Comparison of ENCODE assay signal across 24 mouse cellular contexts in genomic region chr17:14303722-14304121, GRCm38 (mm10). TPM values are rescaled to one million over a fixed set of nuclear protein-coding genes. Genes with fewer than 3 reads are reported as not detected.
A peak's percentile ranks its signal among the peaks of the same experiment; 100 is the strongest.
DNase-seq lines count a peak whose midpoint lies in the region; ATAC-seq and TF ChIP-seq lines count a peak whose summit lies in the region.
"Had no signal": no experiment of that assay in that cellular context is flagged by ENCODE, and none has a peak within 500 bp of the region (broad histone marks: within the 10 kb centered on the region; RNA-seq: fewer than 3 reads in every experiment).

No protein-coding gene starts in this region.

- no peak for DNase-seq in kidney, adult 2 months
- no peak for DNase-seq in kidney, postnatal 10 days
- DNase-seq in lung, embryonic 14.5 days, result no peak
- no peak for DNase-seq in lung, postnatal 36 days
- DNase-seq in ZHBTc4 (ENCODE audit: low read depth, low spot score) (peak; percentile 70), MN1 (ENCODE audit: low spot score) (no peak)
- DNase-seq: adrenal gland, postnatal 14 days; cerebellum, adult 18-20 months; cerebellum, postnatal 25 days; embryo, embryonic 11 days; kidney, adult 11 months; kidney, postnatal 25 days; retina, postnatal 1 day; right cerebral cortex, postnatal 4 days; thymus, postnatal 36 days had no signal

- no peak for TF ChIP-seq POLR2A in kidney, adult 2 months (IDR thresholded peaks at IDR 0.05; ENCODE audit: low read depth, low read length)
- TF ChIP-seq POLR2A in ES-Bruce4 (IDR thresholded peaks at IDR 0.05; ENCODE audit: insufficient read depth, low read length), result no peak

- no peak for TF ChIP-seq EP300 in ES-Bruce4 (IDR thresholded peaks at IDR 0.05; ENCODE audit: insufficient read depth, low read depth, low read length)

- peaks cover 3% of the 10 kb centered on the region; the same call in 1 of the 2 replicates for H3K9me3 ChIP-seq in lung, embryonic 14.5 days (ENCODE audit: low read depth, low read length)
- no peaks in the 10 kb centered on the region for H3K9me3 ChIP-seq in ES-Bruce4 (replicated peaks; ENCODE audit: control insufficient read depth, insufficient read depth, low read length, poor library complexity, severe bottlenecking)
- H3K9me3 ChIP-seq: limb, embryonic 10.5 days; liver, embryonic 15.5 days; midbrain, embryonic 10.5 days had no signal

- ATAC-seq in lung, embryonic 14.5 days (ENCODE audit: insufficient read depth), result no peak
- no peak for ATAC-seq in cerebellum, adult (ENCODE audit: insufficient number of reproducible peaks, low FRiP score, low TSS enrichment)
- ATAC-seq: forebrain, embryonic 15.5 days had no signal

- H3K4me2 ChIP-seq in lung, embryonic 14.5 days, result no peak overlapping the region
- H3K4me2 ChIP-seq: forebrain, embryonic 15.5 days; heart, embryonic 13.5 days; hindbrain, embryonic 14.5 days; liver, embryonic 15.5 days had no signal

- H3K27ac ChIP-seq in kidney, adult 2 months (ENCODE audit: insufficient read depth, low read depth, low read length), result no peak overlapping the region
- H3K27ac ChIP-seq in lung, embryonic 14.5 days (ENCODE audit: low read depth), result no peak overlapping the region
- H3K27ac ChIP-seq in ES-Bruce4 (ENCODE audit: insufficient read depth, low read length), result no peak overlapping the region
- H3K27ac ChIP-seq: forebrain, embryonic 15.5 days; heart, embryonic 13.5 days; hindbrain, embryonic 14.5 days; limb, embryonic 10.5 days; liver, embryonic 15.5 days; macrophage; midbrain, embryonic 10.5 days had no signal

- no peaks in the 10 kb centered on the region for H3K4me1 ChIP-seq in kidney, adult 2 months (ENCODE audit: control insufficient read depth, insufficient read depth, low read length)
- no peaks in the 10 kb centered on the region for H3K4me1 ChIP-seq in lung, embryonic 14.5 days (ENCODE audit: insufficient read depth)
- H3K4me1 ChIP-seq in ES-Bruce4 (ENCODE audit: control insufficient read depth, insufficient read depth, low read length), result peaks cover 3% of the 10 kb centered on the region
- H3K4me1 ChIP-seq: heart, embryonic 13.5 days; liver, embryonic 15.5 days had no signal

- H3K36me3 ChIP-seq in kidney, adult 2 months (ENCODE audit: control insufficient read depth, insufficient read depth, low read length), result no peaks in the 10 kb centered on the region
- H3K36me3 ChIP-seq in lung, embryonic 14.5 days (ENCODE audit: insufficient read depth), result no peaks in the 10 kb centered on the region
- H3K36me3 ChIP-seq in ES-Bruce4 (ENCODE audit: control insufficient read depth, insufficient read depth, low read length, poor library complexity, severe bottlenecking), result no peaks in the 10 kb centered on the region
- H3K36me3 ChIP-seq: forebrain, embryonic 15.5 days; heart, embryonic 13.5 days; limb, embryonic 10.5 days; liver, embryonic 15.5 days; midbrain, embryonic 10.5 days had no signal

- H3K27me3 ChIP-seq in kidney, adult 2 months (replicated peaks; ENCODE audit: control insufficient read depth, insufficient read depth, low read length), result no peaks in the 10 kb centered on the region
- no peaks in the 10 kb centered on the region for H3K27me3 ChIP-seq in lung, embryonic 14.5 days (ENCODE audit: insufficient read depth, low read length)
- no peaks in the 10 kb centered on the region for H3K27me3 ChIP-seq in ES-Bruce4 (ENCODE audit: control insufficient read depth, insufficient read depth, low read length, poor library complexity, severe bottlenecking)
- H3K27me3 ChIP-seq: forebrain, embryonic 15.5 days; liver, embryonic 15.5 days had no signal

- H3K9ac ChIP-seq in lung, embryonic 14.5 days, result no peak overlapping the region
- H3K9ac ChIP-seq in ES-Bruce4 (ENCODE audit: low read depth, poor library complexity, severe bottlenecking), result no peak overlapping the region
- H3K9ac ChIP-seq: forebrain, embryonic 15.5 days; heart, embryonic 13.5 days; hindbrain, embryonic 14.5 days; liver, embryonic 15.5 days had no signal

- TF ChIP-seq CTCF in kidney, adult 2 months (conservative IDR thresholded peaks at IDR 0.05; ENCODE audit: insufficient read depth, insufficient read length, low read depth, low read length), result peak; percentile 17; the same call in 1 of the 2 replicates
- TF ChIP-seq CTCF in lung, embryonic 14.5 days (IDR thresholded peaks at IDR 0.05; ENCODE audit: low read depth), result peak; percentile 45
- TF ChIP-seq CTCF in ES-Bruce4 (IDR thresholded peaks at IDR 0.05; ENCODE audit: low read depth, low read length), result peak; percentile 65

- no peak overlapping the region for H3K4me3 ChIP-seq in kidney, adult 2 months (ENCODE audit: insufficient read depth, low read depth, low read length)
- no peak overlapping the region for H3K4me3 ChIP-seq in lung, embryonic 14.5 days (ENCODE audit: low read depth, low read length)
- no peak overlapping the region for H3K4me3 ChIP-seq in ES-Bruce4 (ENCODE audit: low read depth, low read length)
- H3K4me3 ChIP-seq: forebrain, embryonic 15.5 days; heart, embryonic 13.5 days; limb, embryonic 10.5 days; liver, embryonic 15.5 days; midbrain, embryonic 10.5 days had no signal

- WGBS in kidney, adult 2 months, result 98% methylated on average over 6 of the region's 6 CpGs
- WGBS in lung, embryonic 14.5 days, result 97% methylated on average over 6 of the region's 6 CpGs

RNA-seq across cellular contexts. Expression of gene Smoc2, which starts 24.4 kb away (rescaled TPM):
- 33.4 and 40.2 TPM in 2 replicates for polyA plus RNA-seq in kidney, adult 2 months (2012; rRNA removed)
- polyA plus RNA-seq in lung, embryonic 14.5 days (2014; fragmentation: Nextera tagmentation; extraction: Ambion mirVana), result 78.5 and 92.5 TPM in 2 replicates
- 0.55 and 1.2 TPM in 2 replicates for polyA plus RNA-seq in ES-Bruce4 (2011; ENCODE audit: insufficient read depth, insufficient read length, low read depth, missing spikeins)
- polyA plus RNA-seq: macrophage had no signal

Comparison
In these comparisons a context has a peak if more than half of its experiments do, and no peak if none do; other contexts are left out.
1. RNA of gene Smoc2, which starts 24.4 kb away (polyA plus RNA-seq): 78.5 to 92.5 TPM in lung, embryonic 14.5 days and 33.4 to 40.2 TPM in kidney, adult 2 months; 0.55 to 1.2 TPM in ES-Bruce4; every median in the first group is over 10 times any median in the second.
2. Peak in every context shown above with its lines, with median percentiles within 50 percentile points of each other: CTCF ChIP-seq.